Mouse (Mus musculus) stomach, embryonic 14.5 days (tissue): ENCODE data around the gene Mt4. TPM values are rescaled to one million over a fixed set of nuclear protein-coding genes. Genes with fewer than 3 reads are reported as not detected.
"Not testable (repeated sequence)": the region's sequence is repeated elsewhere in the genome, so short reads cannot be mapped to it uniquely, and the experiment has no call there.

Experiments
- ATAC-seq: fragments of 200-750 bp; cut with Nextera tagmentation; 2 replicates; pipeline ENCODE4 v1.8.0; 2017; ENCODE audit warnings: low read depth, moderate TSS enrichment; ENCODE audit not compliant: insufficient number of reproducible peaks, insufficient read depth, low FRiP score
- H3K27ac ChIP-seq: fragments of 300-500 bp; sonication (generic); 2 replicates; pipeline ENCODE4 v1.5.1; 2014; ENCODE audit warnings: mild to moderate bottlenecking, low read length, moderate library complexity, mixed read lengths
- H3K27me3 ChIP-seq: fragments of 300-500 bp; sonication (generic); 2 replicates; pipeline ENCODE4 v1.6.1; 2014; ENCODE audit warnings: low read length, control low read depth, mixed read lengths; ENCODE audit not compliant: control insufficient read depth, insufficient read depth
- H3K36me3 ChIP-seq: fragments of 300-500 bp; sonication (generic); 2 replicates; pipeline ENCODE4 v1.6.1; 2014; ENCODE audit warnings: mild to moderate bottlenecking, control low read depth, low read length, moderate library complexity, mixed read lengths; ENCODE audit not compliant: control insufficient read depth, insufficient read depth
- H3K4me1 ChIP-seq: fragments of 300-500 bp; sonication (generic); 2 replicates; pipeline ENCODE4 v1.6.1; 2014; ENCODE audit warnings: low read length, control low read depth, mixed read lengths; ENCODE audit not compliant: control insufficient read depth, insufficient read depth
- H3K4me2 ChIP-seq: fragments of 300-500 bp; sonication (generic); replicated peaks from 2 replicates; pipeline ENCODE4 v1.6.1; 2014; ENCODE audit warnings: low read depth, low read length, control low read depth
- H3K4me3 ChIP-seq: fragments of 300-500 bp; sonication (generic); 2 replicates; pipeline ENCODE4 v1.5.1; 2014; ENCODE audit warnings: low read depth, low read length, control low read depth
- H3K9ac ChIP-seq: fragments of 300-500 bp; sonication (generic); replicated peaks from 2 replicates; pipeline ENCODE4 v1.6.1; 2014; ENCODE audit warnings: low read depth, mild to moderate bottlenecking, control low read depth, low read length, moderate library complexity, mixed read lengths
- H3K9me3 ChIP-seq: fragments of 300-500 bp; sonication (generic); 2 replicates; pipeline ENCODE4 v1.6.1; 2016; ENCODE audit warnings: low read depth, low read length, control low read depth; ENCODE audit not compliant: control insufficient read depth
- WGBS: fragments of 180-500 bp; shearing (Covaris S2); extraction: QIAGEN DNeasy Blood & Tissue Kit; methylation state at CpG from one replicate; pipeline ENCODE4 v1.1.7; 2014; 5-methylcytosine and 5-hydroxymethylcytosine counted together
- polyA plus RNA-seq: library from polyadenylated mRNA; unstranded; fragments of >200 nt; fragmentation: Nextera tagmentation; extraction: Ambion mirVana; gene quantifications from 2 replicates; pipeline ENCODE4 v1.2.1, GENCODE M21; 2014

Gene Mt4
- polyA plus RNA-seq, 1 experiment from 2014 or later: not detected

- no peak for ATAC-seq
These were observed 14.1 kb upstream of the Mt4 start for GRCm38 (mm10) chr8:94122711-94123468.

GRCm38 (mm10) chr8:94127711-94128110 is 9.3 kb upstream of the Mt4 start:
- no peak overlapping the region for H3K27ac ChIP-seq

More at GRCm38 (mm10) chr8:94122711-94123468, 14.1 kb upstream of the Mt4 start:
- WGBS: 44% methylated on average over 8 of the region's 8 CpGs
- H3K9me3 ChIP-seq: no peaks in the 10 kb centered on the region
- no peak overlapping the region for H3K4me2 ChIP-seq
- no peaks in the 10 kb centered on the region for H3K4me1 ChIP-seq
- no peak overlapping the region for H3K9ac ChIP-seq
- H3K4me3 ChIP-seq: no peak overlapping the region
- H3K36me3 ChIP-seq: no peaks in the 10 kb centered on the region
- H3K27me3 ChIP-seq: no peaks in the 10 kb centered on the region
- no peak overlapping the region for H3K27ac ChIP-seq

GRCm38 (mm10) chr8:94129133-94129789 is 7.7 kb upstream of the Mt4 start:
- no peak for ATAC-seq
- Histone ChIP-seq H3K9ac (no peak overlapping the region), H3K9me3 (no peaks in the 10 kb centered on the region), H3K27me3 (no peaks in the 10 kb centered on the region), H3K36me3 (no peaks in the 10 kb centered on the region), H3K4me2 (no peak overlapping the region), H3K4me3 (no peak overlapping the region), H3K27ac (no peak overlapping the region), H3K4me1 (no peaks in the 10 kb centered on the region)
- WGBS: 82% methylated on average over 6 of the region's 6 CpGs

More at GRCm38 (mm10) chr8:94127711-94128110, 9.3 kb upstream of the Mt4 start:
- H3K9me3 ChIP-seq: no peaks in the 10 kb centered on the region
- H3K4me1 ChIP-seq: no peaks in the 10 kb centered on the region
- H3K4me2 ChIP-seq: no peak overlapping the region
- WGBS: 78% methylated on average over 6 of the region's 6 CpGs
- no peaks in the 10 kb centered on the region for H3K27me3 ChIP-seq
- H3K4me3 ChIP-seq: no peak overlapping the region
- no peak for ATAC-seq
- H3K36me3 ChIP-seq: no peaks in the 10 kb centered on the region
- H3K9ac ChIP-seq: no peak overlapping the region

- Histone ChIP-seq H3K9me3 (no peaks in the 10 kb centered on the region), H3K36me3 (no peaks in the 10 kb centered on the region), H3K27ac (no peak overlapping the region), H3K4me3 (no peak overlapping the region), H3K4me1 (no peaks in the 10 kb centered on the region), H3K9ac (no peak overlapping the region), H3K27me3 (no peaks in the 10 kb centered on the region), H3K4me2 (no peak overlapping the region)
- WGBS: 90% methylated on average over 4 of the region's 4 CpGs
- no peak for ATAC-seq
These were observed 6.9 kb upstream of the Mt4 start for GRCm38 (mm10) chr8:94130126-94130525.

GRCm38 (mm10) chr8:94132096-94132495 is 4.9 kb upstream of the Mt4 start:
- Histone ChIP-seq H3K4me2 (no peak overlapping the region), H3K4me3 (no peak overlapping the region), H3K9me3 (no peaks in the 10 kb centered on the region), H3K4me1 (no peaks in the 10 kb centered on the region), H3K27ac (no peak overlapping the region), H3K9ac (no peak overlapping the region), H3K36me3 (no peaks in the 10 kb centered on the region), H3K27me3 (no peaks in the 10 kb centered on the region)
- no peak for ATAC-seq
- 64% methylated on average over 5 of the region's 5 CpGs for WGBS

- H3K9ac ChIP-seq, H3K4me2 ChIP-seq, H3K4me3 ChIP-seq, H3K27ac ChIP-seq, H3K4me1 ChIP-seq, H3K9me3 ChIP-seq, H3K27me3 ChIP-seq, ATAC-seq, H3K36me3 ChIP-seq: not testable (repeated sequence)
- WGBS: 47% methylated on average over 3 of the region's 3 CpGs
These were observed 2.4 kb upstream of the Mt4 start for GRCm38 (mm10) chr8:94134601-94135000.

- Histone ChIP-seq H3K27me3 (no peaks in the 10 kb centered on the region), H3K4me3 (no peak overlapping the region), H3K4me1 (no peaks in the 10 kb centered on the region), H3K27ac (no peak overlapping the region), H3K9ac (no peak overlapping the region), H3K9me3 (no peaks in the 10 kb centered on the region), H3K36me3 (no peaks in the 10 kb centered on the region), H3K4me2 (no peak overlapping the region)
- WGBS: 89% methylated on average over 6 of the region's 6 CpGs
- ATAC-seq: no peak
These were observed 1.4 kb upstream of the Mt4 start for GRCm38 (mm10) chr8:94135556-94135955.

- WGBS: 58% methylated on average over 7 of the region's 7 CpGs
- no peak overlapping the region for H3K27ac ChIP-seq
- no peaks in the 10 kb centered on the region for H3K4me1 ChIP-seq
- H3K9ac ChIP-seq: no peak overlapping the region
- ATAC-seq: no peak
- no peaks in the 10 kb centered on the region for H3K27me3 ChIP-seq
- no peak overlapping the region for H3K4me3 ChIP-seq
- no peaks in the 10 kb centered on the region for H3K9me3 ChIP-seq
- no peak overlapping the region for H3K4me2 ChIP-seq
- no peaks in the 10 kb centered on the region for H3K36me3 ChIP-seq
These were observed 805 bp upstream of the Mt4 start for GRCm38 (mm10) chr8:94136192-94136591.
